Mouse (Mus musculus) embryonic facial prominence, embryonic 13.5 days (tissue): ENCODE data around the gene Fancg. TPM values are rescaled to one million over a fixed set of nuclear protein-coding genes. Genes with fewer than 3 reads are reported as not detected.
"Not testable (repeated sequence)": the region's sequence is repeated elsewhere in the genome, so short reads cannot be mapped to it uniquely, and the experiment has no call there.

Source experiments
- ATAC-seq: fragments of 200-750 bp; cut with Nextera tagmentation; 2 replicates; pipeline ENCODE4 v1.8.0; 2017; ENCODE audit warnings: low read depth; ENCODE audit not compliant: insufficient number of reproducible peaks, insufficient read depth, low FRiP score, low TSS enrichment
- H3K27ac ChIP-seq: fragments of 300-500 bp; sonication (generic); 2 replicates; pipeline ENCODE4 v1.5.1; 2015; ENCODE audit warnings: moderate library complexity, mild to moderate bottlenecking, inconsistent platforms
- H3K27me3 ChIP-seq: fragments of 300-500 bp; sonication (generic); 2 replicates; pipeline ENCODE4 v1.6.1; 2015; ENCODE audit warnings: mild to moderate bottlenecking, inconsistent platforms
- H3K36me3 ChIP-seq: fragments of 300-500 bp; sonication (generic); 2 replicates; pipeline ENCODE4 v1.6.1; 2015; ENCODE audit warnings: mild to moderate bottlenecking, inconsistent platforms
- H3K4me1 ChIP-seq: fragments of 300-500 bp; sonication (generic); 2 replicates; pipeline ENCODE4 v1.6.1; 2015; ENCODE audit warnings: inconsistent platforms
- H3K4me2 ChIP-seq: fragments of 300-500 bp; sonication (generic); 2 replicates; pipeline ENCODE4 v1.6.1; 2015; ENCODE audit warnings: moderate library complexity, mild to moderate bottlenecking, inconsistent platforms
- H3K4me3 ChIP-seq: fragments of 300-500 bp; sonication (generic); 2 replicates; pipeline ENCODE4 v1.5.1; 2015; ENCODE audit warnings: mild to moderate bottlenecking, inconsistent platforms
- H3K9ac ChIP-seq: fragments of 300-500 bp; sonication (generic); 2 replicates; pipeline ENCODE4 v1.6.1; 2015; ENCODE audit warnings: mild to moderate bottlenecking, inconsistent platforms
- H3K9me3 ChIP-seq: fragments of 300-500 bp; sonication (generic); 2 replicates; pipeline ENCODE4 v1.6.1; 2016; ENCODE audit warnings: inconsistent platforms
- WGBS: fragments of 180-500 bp; shearing (Covaris S2); methylation state at CpG from one replicate; pipeline ENCODE4 v1.1.7; 2015; ENCODE audit warnings: mixed read lengths; 5-methylcytosine and 5-hydroxymethylcytosine counted together
- polyA plus RNA-seq: library from polyadenylated mRNA; unstranded; fragments of >200 nt; fragmentation: Nextera tagmentation; extraction: Ambion mirVana; gene quantifications from 2 replicates; pipeline ENCODE4 v1.2.1, GENCODE M21; 2015

Gene Fancg
- polyA plus RNA-seq, 1 experiment from 2014 or later: 26.6 TPM

- not testable (repeated sequence) for H3K4me2 ChIP-seq, H3K27me3 ChIP-seq, H3K9ac ChIP-seq, H3K9me3 ChIP-seq, ATAC-seq, H3K27ac ChIP-seq, H3K4me3 ChIP-seq, H3K4me1 ChIP-seq
- peaks cover 85% of the 10 kb centered on the region for H3K36me3 ChIP-seq
- WGBS: 89% methylated on average over 8 of the region's 8 CpGs
Measured at GRCm38 (mm10) chr4:42980467-42980866, 29.8 kb downstream of the Fancg start.

DNA sequence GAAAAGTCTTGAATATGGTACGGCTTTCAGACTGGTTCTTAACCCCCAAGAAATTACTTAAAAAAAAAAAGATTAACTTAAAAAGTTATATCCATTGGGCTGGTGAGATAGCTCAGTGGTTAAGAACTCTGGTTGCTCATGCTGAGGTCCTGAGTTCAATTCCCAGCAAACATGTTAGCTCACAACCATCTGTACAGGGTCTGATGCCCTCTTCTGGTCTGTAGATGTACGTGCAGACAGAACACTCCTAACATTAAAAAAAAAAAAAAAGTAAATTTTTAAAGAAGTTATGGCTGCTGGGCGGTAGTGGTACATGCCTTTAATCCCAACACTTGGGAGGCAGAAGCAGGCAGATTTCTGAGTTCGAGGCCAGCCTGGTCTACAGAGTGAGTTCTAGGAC lies 32.2 kb downstream of the Fancg start:
- Histone ChIP-seq H3K4me1 (no peaks in the 10 kb centered on the region), H3K27me3 (no peaks in the 10 kb centered on the region), H3K9ac (no peak overlapping the region), H3K9me3 (no peaks in the 10 kb centered on the region), H3K27ac (no peak overlapping the region), H3K4me3 (no peak overlapping the region), H3K4me2 (no peak overlapping the region), H3K36me3 (peaks cover 67% of the 10 kb centered on the region)
- ATAC-seq: no peak
- WGBS: 89% methylated on average over 4 of the region's 4 CpGs

- no peak overlapping the region for H3K4me3 ChIP-seq
- H3K36me3 ChIP-seq: peaks cover 30% of the 10 kb centered on the region
- 75% methylated on average over 5 of the region's 5 CpGs for WGBS
- H3K27ac ChIP-seq: peak overlapping the region; percentile 22; the same call in 1 of the 2 replicates
- H3K9me3 ChIP-seq: no peaks in the 10 kb centered on the region
- H3K4me2 ChIP-seq: no peak overlapping the region
- no peak for ATAC-seq
- no peaks in the 10 kb centered on the region for H3K27me3 ChIP-seq
- H3K9ac ChIP-seq: no peak overlapping the region
- no peaks in the 10 kb centered on the region for H3K4me1 ChIP-seq
Measured at GRCm38 (mm10) chr4:42973868-42974267, 36.4 kb downstream of the Fancg start.

DNA sequence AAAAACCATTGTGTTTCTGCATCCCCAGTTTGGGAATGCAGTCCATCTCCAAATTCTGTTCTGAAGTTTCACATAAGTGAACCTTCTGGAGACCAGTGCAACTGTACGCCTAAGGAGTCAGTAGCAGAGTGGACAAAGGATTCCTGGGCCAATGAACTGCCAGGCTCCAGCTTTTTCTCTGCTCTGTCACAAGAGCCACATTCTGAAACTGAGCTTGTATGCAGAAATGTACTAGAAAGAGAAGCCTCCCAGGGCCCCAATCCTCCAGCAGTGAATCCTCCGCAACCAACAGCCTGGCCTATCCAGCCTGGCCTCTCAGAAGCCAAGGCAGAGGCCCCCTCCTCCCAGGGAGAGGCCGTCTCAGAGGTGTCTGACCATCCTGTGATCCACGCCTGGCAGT lies 37.4 kb downstream of the Fancg start:
- Histone ChIP-seq H3K4me1 (no peaks in the 10 kb centered on the region), H3K27ac (no peak overlapping the region), H3K4me3 (no peak overlapping the region), H3K4me2 (no peak overlapping the region), H3K27me3 (no peaks in the 10 kb centered on the region), H3K9me3 (no peaks in the 10 kb centered on the region), H3K36me3 (peaks cover 21% of the 10 kb centered on the region), H3K9ac (no peak overlapping the region)
- no peak for ATAC-seq
- 81% methylated on average over 4 of the region's 4 CpGs for WGBS

- no peak for ATAC-seq
- Histone ChIP-seq H3K27ac (no peak within 1 kb of the TSS), H3K9me3 (no peaks in the 10 kb centered on the region), H3K4me3 (no peak within 1 kb of the TSS), H3K4me2 (no peak within 1 kb of the TSS), H3K4me1 (peaks cover 7% of the 10 kb centered on the region; the same call in 1 of the 2 replicates), H3K36me3 (no peaks in the 10 kb centered on the region; the same call in 1 of the 2 replicates), H3K9ac (no peak within 1 kb of the TSS), H3K27me3 (no peaks in the 10 kb centered on the region)
- WGBS: 88% methylated on average over 4 of the region's 4 CpGs
Measured at GRCm38 (mm10) chr4:42969304-42969703, 41.0 kb downstream of the Fancg start, which contains the start of gene 1700022I11Rik. Gene 1700022I11Rik, plus strand, starts transcription at chr4:42969604.

GRCm38 (mm10) chr4:42965039-42965719 lies 45.1 kb downstream of the Fancg start:
- WGBS: 13% methylated on average over 12 of the region's 12 CpGs
- peak overlapping the region; percentile 49 for H3K4me2 ChIP-seq
- no peak overlapping the region for H3K9ac ChIP-seq
- ATAC-seq: no peak
- H3K36me3 ChIP-seq: no peaks in the 10 kb centered on the region
- H3K27me3 ChIP-seq: no peaks in the 10 kb centered on the region
- H3K4me3 ChIP-seq: no peak overlapping the region
- H3K4me1 ChIP-seq: peaks cover 7% of the 10 kb centered on the region; the same call in 1 of the 2 replicates
- no peak overlapping the region for H3K27ac ChIP-seq
- H3K9me3 ChIP-seq: no peaks in the 10 kb centered on the region

DNA sequence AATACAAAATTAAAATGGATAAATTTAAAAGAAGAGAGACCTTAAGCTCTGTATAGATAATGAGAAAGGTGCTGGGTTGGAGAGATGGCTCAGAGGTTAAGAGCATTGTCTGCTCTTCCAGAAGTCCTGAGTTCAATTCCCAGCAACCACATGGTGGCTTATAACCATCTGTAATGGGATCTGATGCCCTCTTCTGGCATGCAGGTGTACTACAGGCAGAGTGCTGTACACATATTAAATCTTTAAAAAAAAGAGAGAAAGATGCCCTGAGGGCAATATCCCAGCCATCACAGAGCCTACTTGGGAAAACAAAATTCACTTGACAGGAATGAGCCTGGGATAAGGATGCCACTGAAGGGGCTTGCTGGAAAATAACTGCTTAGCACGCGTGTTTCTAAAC lies 46.8 kb downstream of the Fancg start:
- Histone ChIP-seq H3K4me1 (peaks cover 7% of the 10 kb centered on the region; the same call in 1 of the 2 replicates), H3K4me2 (no peak overlapping the region), H3K9ac (no peak overlapping the region), H3K9me3 (no peaks in the 10 kb centered on the region), H3K36me3 (peaks cover 4% of the 10 kb centered on the region; the same call in 1 of the 2 replicates), H3K4me3 (no peak overlapping the region), H3K27ac (no peak overlapping the region), H3K27me3 (no peaks in the 10 kb centered on the region)
- no peak for ATAC-seq
- WGBS: 95% methylated on average over 2 of the region's 2 CpGs

DNA sequence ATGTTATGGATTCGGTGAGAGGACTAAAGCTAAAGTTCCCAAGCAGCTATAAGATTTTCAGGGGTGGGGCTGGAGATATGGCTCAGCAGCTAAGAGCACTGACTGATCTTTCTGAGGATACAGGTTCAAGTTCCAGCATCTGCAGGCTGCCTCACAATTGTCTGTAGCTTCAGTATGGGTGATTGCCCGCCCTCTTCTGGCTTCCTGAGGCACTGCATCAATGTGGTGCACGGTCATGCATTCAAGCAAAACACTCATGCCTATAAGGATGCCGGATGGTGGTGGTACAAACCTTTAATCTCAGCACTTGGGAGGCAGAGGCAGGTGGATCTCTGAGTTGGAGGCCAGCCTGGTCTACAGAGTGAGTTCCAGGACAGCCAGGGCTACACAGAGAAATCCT lies 48.7 kb downstream of the Fancg start:
- no peak overlapping the region for H3K4me2 ChIP-seq
- 29% methylated on average over 4 of the region's 4 CpGs for WGBS
- H3K4me3 ChIP-seq: no peak overlapping the region
- peaks cover 19% of the 10 kb centered on the region for H3K36me3 ChIP-seq
- H3K27ac ChIP-seq: no peak overlapping the region
- no peak for ATAC-seq
- H3K9ac ChIP-seq: no peak overlapping the region
- no peaks in the 10 kb centered on the region for H3K9me3 ChIP-seq
- H3K4me1 ChIP-seq: peaks cover 7% of the 10 kb centered on the region; the same call in 1 of the 2 replicates
- no peaks in the 10 kb centered on the region for H3K27me3 ChIP-seq

GRCm38 (mm10) chr4:42959382-42959781 lies 50.9 kb downstream of the Fancg start:
- H3K27ac ChIP-seq: no peak overlapping the region
- 53% methylated on average over 4 of the region's 4 CpGs for WGBS
- no peak for ATAC-seq

GRCm38 (mm10) chr4:42958942-42959341 lies 51.4 kb downstream of the Fancg start:
- Histone ChIP-seq H3K9ac (no peak overlapping the region), H3K4me1 (peaks cover under 1% of the 10 kb centered on the region), H3K27ac (no peak overlapping the region), H3K4me3 (no peak overlapping the region), H3K27me3 (no peaks in the 10 kb centered on the region), H3K4me2 (no peak overlapping the region), H3K36me3 (peaks cover 29% of the 10 kb centered on the region), H3K9me3 (no peaks in the 10 kb centered on the region)
- no peak for ATAC-seq
- WGBS: 70% methylated on average over 8 of the region's 8 CpGs

More at GRCm38 (mm10) chr4:42959382-42959781, 50.9 kb downstream of the Fancg start:
- peaks cover 29% of the 10 kb centered on the region for H3K36me3 ChIP-seq
- H3K9ac ChIP-seq: no peak overlapping the region
- no peaks in the 10 kb centered on the region for H3K9me3 ChIP-seq
- no peaks in the 10 kb centered on the region for H3K27me3 ChIP-seq
- no peak overlapping the region for H3K4me3 ChIP-seq
- no peaks in the 10 kb centered on the region for H3K4me1 ChIP-seq
- H3K4me2 ChIP-seq: no peak overlapping the region

DNA sequence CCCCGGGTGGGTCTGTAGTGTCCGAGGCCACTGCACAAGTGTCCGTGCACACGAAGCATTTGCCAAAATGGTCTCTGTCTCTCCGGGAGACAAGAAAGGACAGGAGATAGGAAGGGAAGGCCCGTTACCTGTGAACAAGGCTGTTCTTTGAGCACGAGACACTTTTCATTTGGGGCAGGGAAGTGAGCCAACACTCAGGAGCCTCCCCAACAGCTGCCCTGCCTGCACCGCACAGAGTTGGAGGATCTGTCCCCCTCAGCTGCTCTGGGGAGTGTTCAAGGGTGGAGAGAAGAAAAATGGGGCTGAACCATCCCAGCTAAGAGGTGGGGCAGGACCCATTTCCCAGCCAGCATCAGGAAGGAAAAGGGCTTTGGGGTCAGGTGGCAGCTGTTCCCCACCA lies 52.3 kb downstream of the Fancg start:
- peaks cover 35% of the 10 kb centered on the region for H3K36me3 ChIP-seq
- 87% methylated on average over 8 of the region's 8 CpGs for WGBS
- H3K9me3 ChIP-seq: no peaks in the 10 kb centered on the region
- H3K4me3 ChIP-seq: no peak overlapping the region
- no peaks in the 10 kb centered on the region for H3K27me3 ChIP-seq
- H3K9ac ChIP-seq: no peak overlapping the region
- no peak overlapping the region for H3K27ac ChIP-seq
- no peak overlapping the region for H3K4me2 ChIP-seq
- no peak for ATAC-seq
- H3K4me1 ChIP-seq: peaks cover 10% of the 10 kb centered on the region

DNA sequence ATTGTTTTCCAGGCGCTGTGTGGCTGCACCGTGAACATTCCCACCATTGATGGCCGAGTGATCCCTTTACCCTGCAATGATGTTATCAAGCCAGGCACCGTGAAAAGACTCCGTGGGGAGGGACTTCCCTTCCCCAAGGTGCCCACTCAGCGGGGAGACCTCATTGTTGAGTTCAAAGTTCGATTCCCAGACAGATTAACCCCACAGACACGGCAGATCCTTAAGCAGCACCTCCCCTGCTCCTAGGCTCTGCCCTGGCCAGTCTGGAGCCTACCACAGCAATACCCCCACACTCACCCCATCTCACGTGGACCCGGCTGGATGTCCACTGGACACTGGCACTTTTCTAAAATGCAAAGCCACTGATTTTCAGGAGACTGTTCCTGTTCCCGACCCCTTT lies 53.0 kb downstream of the Fancg start:
- H3K9me3 ChIP-seq: no peaks in the 10 kb centered on the region

More for the DNA sequence above, 53.0 kb downstream of the Fancg start:
- ATAC-seq: no peak
- peaks cover 17% of the 10 kb centered on the region for H3K4me1 ChIP-seq
- peaks cover 40% of the 10 kb centered on the region for H3K36me3 ChIP-seq
- H3K27me3 ChIP-seq: no peaks in the 10 kb centered on the region
- no peak overlapping the region for H3K4me2 ChIP-seq
- H3K27ac ChIP-seq: no peak overlapping the region
- no peak overlapping the region for H3K4me3 ChIP-seq
- 81% methylated on average over 11 of the region's 11 CpGs for WGBS
- no peak overlapping the region for H3K9ac ChIP-seq
